Mouse (Mus musculus): ENCODE measurements around the gene Khdc4. TPM values are rescaled to one million over a fixed set of nuclear protein-coding genes. Genes with fewer than 3 reads are reported as not detected.

Khdc4 gene
- polyA plus RNA-seq, 1 experiment, result 0.37 TPM

DNA sequence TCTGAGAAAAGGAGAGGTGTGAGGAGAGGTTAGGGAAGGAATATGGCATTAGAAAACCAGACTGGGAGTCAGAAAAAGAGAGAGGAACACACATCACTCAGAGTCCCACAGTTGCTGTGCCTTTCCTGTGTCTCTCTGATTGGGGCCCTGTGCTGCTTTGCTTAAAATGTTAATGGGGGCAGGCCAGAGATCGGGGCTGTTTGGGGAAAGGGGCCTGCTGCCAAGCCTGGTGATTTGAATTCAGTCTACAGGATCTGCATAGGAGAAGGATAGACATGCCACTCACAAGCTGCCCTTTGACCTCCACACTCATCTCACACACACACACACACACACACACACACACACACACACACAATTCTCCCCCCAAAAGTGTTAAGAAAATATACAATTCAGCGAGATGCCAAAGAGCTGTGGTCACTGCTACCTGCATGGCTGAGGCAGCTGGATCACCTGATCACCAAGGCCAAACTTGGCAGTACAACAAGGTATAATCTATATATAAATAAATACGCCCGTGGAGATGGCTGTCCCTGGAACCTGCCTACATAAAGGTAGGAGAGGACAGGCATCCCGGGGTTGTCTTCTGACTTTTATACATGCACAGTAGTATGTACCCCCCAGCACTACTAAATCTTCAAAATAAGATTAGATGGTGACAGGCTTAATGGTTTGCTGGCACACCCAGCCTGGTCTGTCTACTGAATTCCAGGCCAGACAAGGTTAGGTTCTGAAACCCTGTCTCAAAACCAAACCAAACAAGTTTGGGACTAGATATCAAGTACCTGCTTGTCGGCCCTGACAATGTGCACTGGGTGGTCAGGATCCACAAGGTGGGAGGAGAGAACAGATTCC lies 31.9 kb upstream of the Khdc4 start:
- Histone ChIP-seq H3K4me3 (replicated peaks) (no peak overlapping the region), H3K27me3 (ENCODE audit: control insufficient read depth) (peaks cover 7% of the 10 kb centered on the region), H3K36me3 (ENCODE audit: control insufficient read depth) (no peaks in the 10 kb centered on the region), H3K4me1 (ENCODE audit: control insufficient read depth) (no peaks in the 10 kb centered on the region), H3K9me3 (ENCODE audit: control insufficient read depth, low read length) (no peaks in the 10 kb centered on the region)
- TF ChIP-seq TAL1 (IDR thresholded peaks at IDR 0.05; ENCODE audit: low read length), result no peak
- TF ChIP-seq GATA1 (IDR thresholded peaks at IDR 0.05; ENCODE audit: low read length), result no peak

DNA sequence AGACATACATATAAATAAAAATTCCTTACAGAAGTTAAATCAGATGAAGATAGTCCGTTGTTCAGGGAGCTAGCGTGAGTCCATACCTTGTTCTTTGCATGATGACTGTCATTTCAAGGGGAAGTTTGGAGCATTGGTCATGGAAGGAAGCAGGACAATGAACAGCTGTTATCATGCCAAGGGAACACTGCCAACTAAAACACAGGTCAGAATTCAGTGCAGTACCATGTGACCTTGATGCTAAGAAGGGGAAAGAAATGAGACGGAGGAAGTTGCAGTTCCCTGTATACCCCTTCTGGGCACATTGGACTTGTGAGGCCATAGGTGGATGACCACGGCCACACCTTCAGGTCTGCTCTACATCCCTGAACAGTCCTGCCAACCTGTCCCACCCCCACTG lies 31.0 kb upstream of the Khdc4 start:
- Histone ChIP-seq H3K27me3 (ENCODE audit: control insufficient read depth) (peaks cover 8% of the 10 kb centered on the region), H3K4me1 (ENCODE audit: control insufficient read depth) (peaks cover under 1% of the 10 kb centered on the region; the same call in 1 of the 2 replicates), H3K36me3 (ENCODE audit: control insufficient read depth) (no peaks in the 10 kb centered on the region), H3K4me3 (replicated peaks) (no peak overlapping the region), H3K9me3 (ENCODE audit: control insufficient read depth, low read length) (no peaks in the 10 kb centered on the region)
- TF ChIP-seq TAL1 (IDR thresholded peaks at IDR 0.05; ENCODE audit: low read length) (no peak), GATA1 (IDR thresholded peaks at IDR 0.05; ENCODE audit: low read length) (no peak)

- TF ChIP-seq GATA1 (IDR thresholded peaks at IDR 0.05; ENCODE audit: low read length) (no peak), TAL1 (IDR thresholded peaks at IDR 0.05; ENCODE audit: low read length) (no peak)
- Histone ChIP-seq H3K9me3 (ENCODE audit: control insufficient read depth, low read length) (no peaks in the 10 kb centered on the region), H3K4me1 (ENCODE audit: control insufficient read depth) (peaks cover 3% of the 10 kb centered on the region; the same call in 1 of the 2 replicates), H3K36me3 (ENCODE audit: control insufficient read depth) (no peaks in the 10 kb centered on the region), H3K27me3 (ENCODE audit: control insufficient read depth) (peaks cover 10% of the 10 kb centered on the region), H3K4me3 (replicated peaks) (no peak overlapping the region)
These were observed 30.0 kb upstream of the Khdc4 start for GRCm38 (mm10) chr3:88655619-88656018.

GRCm38 (mm10) chr3:88658441-88659127 lies 27.0 kb upstream of the Khdc4 start:
- TF ChIP-seq GATA1 (IDR thresholded peaks at IDR 0.05; ENCODE audit: low read length) (no peak), TAL1 (IDR thresholded peaks at IDR 0.05; ENCODE audit: low read length) (no peak)
- H3K27me3 ChIP-seq (ENCODE audit: control insufficient read depth), result peaks cover 3% of the 10 kb centered on the region; the same call in 1 of the 2 replicates
- peaks cover 3% of the 10 kb centered on the region; the same call in 1 of the 2 replicates for H3K4me1 ChIP-seq (ENCODE audit: control insufficient read depth)
- H3K36me3 ChIP-seq (ENCODE audit: control insufficient read depth), result no peaks in the 10 kb centered on the region
- H3K9me3 ChIP-seq (ENCODE audit: control insufficient read depth, low read length), result no peaks in the 10 kb centered on the region
- no peak overlapping the region for H3K4me3 ChIP-seq (replicated peaks)

GRCm38 (mm10) chr3:88659798-88660197 lies 25.8 kb upstream of the Khdc4 start:
- Histone ChIP-seq H3K9me3 (ENCODE audit: control insufficient read depth, low read length) (no peaks in the 10 kb centered on the region), H3K36me3 (ENCODE audit: control insufficient read depth) (no peaks in the 10 kb centered on the region), H3K27me3 (ENCODE audit: control insufficient read depth) (peaks cover 3% of the 10 kb centered on the region; the same call in 1 of the 2 replicates), H3K4me1 (ENCODE audit: control insufficient read depth) (peaks cover 8% of the 10 kb centered on the region; the same call in 1 of the 2 replicates), H3K4me3 (replicated peaks) (no peak overlapping the region)
- TF ChIP-seq TAL1 (IDR thresholded peaks at IDR 0.05; ENCODE audit: low read length) (no peak), GATA1 (IDR thresholded peaks at IDR 0.05; ENCODE audit: low read length) (no peak)

GRCm38 (mm10) chr3:88664095-88664494 lies 21.5 kb upstream of the Khdc4 start:
- no peaks in the 10 kb centered on the region for H3K9me3 ChIP-seq (ENCODE audit: control insufficient read depth, low read length)
- no peak overlapping the region for H3K4me3 ChIP-seq (replicated peaks)
- TF ChIP-seq GATA1 (IDR thresholded peaks at IDR 0.05; ENCODE audit: low read length) (no peak), TAL1 (IDR thresholded peaks at IDR 0.05; ENCODE audit: low read length) (no peak)
- H3K4me1 ChIP-seq (ENCODE audit: control insufficient read depth), result peaks cover 8% of the 10 kb centered on the region; the same call in 1 of the 2 replicates
- peaks cover 3% of the 10 kb centered on the region; the same call in 1 of the 2 replicates for H3K27me3 ChIP-seq (ENCODE audit: control insufficient read depth)
- H3K36me3 ChIP-seq (ENCODE audit: control insufficient read depth), result no peaks in the 10 kb centered on the region

DNA sequence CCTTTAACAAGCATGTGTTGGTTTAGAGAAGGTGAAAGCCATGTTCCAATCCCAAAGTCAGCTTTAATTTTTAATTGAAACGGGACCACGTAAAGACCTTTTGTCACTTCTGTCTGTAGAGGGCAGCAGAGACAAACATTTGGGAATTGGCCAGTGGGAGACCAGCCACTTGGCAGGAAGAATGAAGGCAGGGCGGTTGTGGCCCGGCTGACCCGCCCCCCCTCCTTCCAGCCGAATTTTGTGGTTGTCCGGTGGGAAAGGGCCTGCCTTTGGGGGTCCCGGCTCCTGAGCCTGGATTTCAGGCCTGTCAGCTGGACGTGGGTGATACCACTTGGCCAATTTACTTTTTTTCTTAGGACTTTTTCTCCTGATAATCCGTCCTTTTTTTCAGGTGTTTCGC lies 8.2 kb upstream of the Khdc4 start:
- H3K4me3 ChIP-seq (replicated peaks), result peak overlapping the region; percentile 33
- no peaks in the 10 kb centered on the region for H3K36me3 ChIP-seq (ENCODE audit: control insufficient read depth)
- peaks cover 4% of the 10 kb centered on the region for H3K4me1 ChIP-seq (ENCODE audit: control insufficient read depth)
- TF ChIP-seq TAL1 (IDR thresholded peaks at IDR 0.05; ENCODE audit: low read length) (no peak), GATA1 (IDR thresholded peaks at IDR 0.05; ENCODE audit: low read length) (no peak)
- H3K27me3 ChIP-seq (ENCODE audit: control insufficient read depth), result no peaks in the 10 kb centered on the region
- no peaks in the 10 kb centered on the region for H3K9me3 ChIP-seq (ENCODE audit: control insufficient read depth, low read length)

- no peak overlapping the region for H3K4me3 ChIP-seq (replicated peaks)
- TF ChIP-seq TAL1 (IDR thresholded peaks at IDR 0.05; ENCODE audit: low read length), result no peak
- TF ChIP-seq GATA1 (IDR thresholded peaks at IDR 0.05; ENCODE audit: low read length), result no peak
- H3K36me3 ChIP-seq (ENCODE audit: control insufficient read depth), result peaks cover 19% of the 10 kb centered on the region
- no peaks in the 10 kb centered on the region for H3K9me3 ChIP-seq (ENCODE audit: control insufficient read depth, low read length)
- peaks cover 26% of the 10 kb centered on the region for H3K4me1 ChIP-seq (ENCODE audit: control insufficient read depth)
- no peaks in the 10 kb centered on the region for H3K27me3 ChIP-seq (ENCODE audit: control insufficient read depth)
These were observed 1.8 kb upstream of the Khdc4 start for GRCm38 (mm10) chr3:88683814-88684213.

Measured in erythroblast, embryonic 14.5 days (primary cell).